Mouse (Mus musculus): ENCODE results near the gene Cep112. TPM values are rescaled to one million over a fixed set of nuclear protein-coding genes. Genes with fewer than 3 reads are reported as not detected.

The Cep112 gene
- total RNA-seq (2014; rRNA removed) = 2.9 and 10.7 TPM in 2 replicates
- polyA plus RNA-seq (2015; fragmentation: Nextera tagmentation; extraction: Ambion mirVana) = 8.3 and 11.2 TPM in 2 replicates

DNA sequence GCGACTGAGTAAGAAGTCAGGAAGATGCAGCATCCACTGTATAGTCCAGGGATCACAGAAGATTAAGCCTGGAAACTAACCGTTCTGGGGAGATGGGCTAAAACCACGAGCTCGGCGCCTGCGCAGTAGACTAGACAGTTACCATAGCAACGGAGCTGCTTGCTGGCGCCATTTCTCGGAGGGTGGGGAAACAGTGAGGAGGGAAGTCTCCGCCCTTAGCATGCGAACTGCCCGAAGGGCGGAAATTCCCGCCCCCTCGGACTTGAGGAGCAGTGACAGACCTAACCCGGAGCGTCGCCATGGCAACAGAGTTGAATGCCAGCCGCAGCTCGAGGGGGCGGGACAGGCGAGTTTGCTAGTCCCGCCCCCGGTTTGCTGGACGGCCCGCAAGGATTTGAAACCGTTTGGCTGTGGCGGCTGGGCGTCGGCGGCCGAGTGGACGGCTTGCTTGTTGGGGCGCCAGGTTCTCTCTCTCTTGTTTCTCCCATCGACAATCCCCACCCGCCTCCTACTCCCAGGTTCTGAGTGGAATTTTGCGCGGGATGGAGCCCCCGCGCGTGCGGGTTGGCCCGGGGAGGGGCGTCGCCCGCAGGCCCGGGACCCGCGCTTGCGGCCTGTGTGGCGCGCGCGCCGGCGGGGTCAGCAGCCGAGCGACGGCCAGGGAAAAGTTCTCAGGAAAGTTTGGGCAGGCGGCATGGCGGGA lies at the start of gene Cep112:
TSS of gene Cep112 (plus strand) at position 304 of the 703 bp plus-strand sequence.
- peak within 1 kb of the TSS; percentile 71 for H3K4me3 ChIP-seq (ENCODE audit: low read length)
- TF ChIP-seq CTCF (IDR thresholded peaks at IDR 0.05; ENCODE audit: low read depth) = no peak
- peak within 1 kb of the TSS; percentile 78 for H3K4me2 ChIP-seq (ENCODE audit: low read depth, low read length)
- H3K9ac ChIP-seq (replicated peaks; ENCODE audit: low read length) = peak within 1 kb of the TSS; percentile 61
- no peaks in the 10 kb centered on the region for H3K36me3 ChIP-seq (ENCODE audit: insufficient read depth, low read length)
- DNase-seq (ENCODE audit: low spot score) (peak; percentile 100), ATAC-seq (peak; percentile 98)
- H3K27ac ChIP-seq = peak within 1 kb of the TSS; percentile 49
- WGBS = 2% methylated on average over 61 of the region's 61 CpGs
- no peaks in the 10 kb centered on the region for H3K9me3 ChIP-seq (ENCODE audit: low read length)
- no peaks in the 10 kb centered on the region for H3K27me3 ChIP-seq (ENCODE audit: insufficient read depth, low read length)
- 0 out of 2 replicates have a peak, but pooled peaks cover 6% of the 10 kb centered on the region for H3K4me1 ChIP-seq (ENCODE audit: insufficient read depth, low read length)

DNA sequence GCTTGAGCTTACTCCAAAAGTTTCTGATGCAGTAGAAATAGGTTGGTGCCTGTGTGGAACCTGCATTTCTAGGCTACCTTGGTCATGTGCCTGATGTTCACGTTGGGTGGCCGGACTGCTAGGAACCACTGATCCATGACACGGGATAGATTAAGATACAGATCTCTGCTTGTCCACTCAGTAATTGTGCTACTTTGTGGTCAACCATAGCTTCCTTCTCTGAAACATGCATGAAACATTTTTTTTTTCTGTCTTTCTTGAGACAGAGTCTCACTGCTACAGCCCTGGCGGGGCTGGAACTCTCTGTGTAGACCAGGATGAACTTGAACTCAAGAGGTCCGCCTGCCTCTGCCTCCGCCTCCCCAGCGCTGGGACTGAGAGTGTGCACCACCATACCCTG lies 48.2 kb upstream of the Cep112 start:
- no peak for DNase-seq (ENCODE audit: low spot score)
- no peak overlapping the region for H3K4me2 ChIP-seq (ENCODE audit: low read depth, low read length)
- H3K9ac ChIP-seq (replicated peaks; ENCODE audit: low read length) = no peak overlapping the region
- H3K9me3 ChIP-seq (ENCODE audit: low read length) = no peaks in the 10 kb centered on the region
- WGBS = 95% methylated on average over 7 of the region's 7 CpGs
- no peak overlapping the region for H3K27ac ChIP-seq
- no peak for ATAC-seq
- H3K27me3 ChIP-seq (ENCODE audit: insufficient read depth, low read length) = no peaks in the 10 kb centered on the region
- no peaks in the 10 kb centered on the region for H3K4me1 ChIP-seq (ENCODE audit: insufficient read depth, low read length)
- H3K36me3 ChIP-seq (ENCODE audit: insufficient read depth, low read length) = no peaks in the 10 kb centered on the region
- no peak for TF ChIP-seq CTCF (IDR thresholded peaks at IDR 0.05; ENCODE audit: low read depth)
- H3K4me3 ChIP-seq (ENCODE audit: low read length) = no peak overlapping the region

DNA sequence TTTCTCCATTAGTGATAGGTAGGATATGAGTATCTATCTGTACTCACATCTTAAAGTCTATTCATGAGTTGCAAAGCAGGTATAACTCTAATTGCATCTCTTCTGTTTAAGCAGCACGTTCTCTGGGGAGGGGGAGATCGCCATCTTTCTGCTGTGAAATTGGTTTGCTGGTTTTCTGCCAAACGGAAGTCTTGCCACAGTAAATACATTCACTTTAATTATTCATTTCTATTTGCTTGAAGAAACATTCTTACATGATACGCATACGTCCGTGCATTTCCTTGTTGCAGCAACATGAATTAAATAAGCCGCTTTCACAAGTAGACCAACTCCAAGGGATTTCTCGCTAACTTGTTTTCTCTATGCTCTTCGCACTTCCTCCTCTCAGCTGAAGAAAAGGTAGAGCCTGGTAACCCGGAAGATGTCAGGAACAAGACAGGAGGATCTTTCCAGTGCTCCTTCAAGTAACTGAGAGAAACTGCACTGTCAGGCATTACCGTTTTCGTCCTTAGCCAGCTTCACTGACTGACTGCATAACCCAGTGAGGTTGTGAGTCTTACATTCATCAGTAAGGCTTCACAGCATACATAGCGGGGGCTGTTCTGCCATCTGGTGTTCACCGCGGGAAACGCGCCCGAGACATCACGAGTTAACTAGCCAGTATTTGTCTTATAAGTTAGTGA lies 47.2 kb upstream of the Cep112 start:
- Histone ChIP-seq H3K27ac (no peak overlapping the region), H3K4me3 (ENCODE audit: low read length) (no peak overlapping the region), H3K9me3 (ENCODE audit: low read length) (no peaks in the 10 kb centered on the region), H3K36me3 (ENCODE audit: insufficient read depth, low read length) (no peaks in the 10 kb centered on the region), H3K4me2 (ENCODE audit: low read depth, low read length) (peak overlapping the region; percentile 30), H3K27me3 (ENCODE audit: insufficient read depth, low read length) (no peaks in the 10 kb centered on the region), H3K9ac (replicated peaks; ENCODE audit: low read length) (no peak overlapping the region), H3K4me1 (ENCODE audit: insufficient read depth, low read length) (no peaks in the 10 kb centered on the region)
- TF ChIP-seq CTCF (IDR thresholded peaks at IDR 0.05; ENCODE audit: low read depth) = peak; percentile 97
- ATAC-seq = peak; percentile 86
- DNase-seq (ENCODE audit: low spot score) = peak; percentile 92
- 25% methylated on average over 19 of the region's 19 CpGs for WGBS

DNA sequence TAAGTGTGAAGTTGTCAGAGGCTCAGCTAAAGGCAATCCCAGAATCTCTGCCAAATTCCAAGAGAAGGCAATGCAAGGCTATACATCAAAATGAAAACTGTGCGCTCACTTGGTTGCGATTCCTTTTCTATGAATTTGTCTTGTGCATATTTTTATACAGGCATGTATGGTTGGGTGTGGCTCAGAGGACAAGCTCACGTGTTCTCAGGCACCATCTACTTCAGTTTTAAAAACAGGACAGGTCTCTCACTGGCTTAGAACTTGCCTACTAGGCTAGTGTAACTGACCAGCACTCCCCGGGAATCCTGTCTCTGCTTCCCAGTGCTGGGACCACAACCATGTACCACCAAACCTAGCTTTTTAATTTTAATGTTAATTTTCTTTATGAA lies 46.6 kb upstream of the Cep112 start:
- no peak for TF ChIP-seq CTCF (IDR thresholded peaks at IDR 0.05; ENCODE audit: low read depth)
- Histone ChIP-seq H3K4me1 (ENCODE audit: insufficient read depth, low read length) (no peaks in the 10 kb centered on the region), H3K4me3 (ENCODE audit: low read length) (no peak overlapping the region), H3K9me3 (ENCODE audit: low read length) (no peaks in the 10 kb centered on the region), H3K27me3 (ENCODE audit: insufficient read depth, low read length) (no peaks in the 10 kb centered on the region), H3K27ac (no peak overlapping the region), H3K9ac (replicated peaks; ENCODE audit: low read length) (no peak overlapping the region), H3K4me2 (ENCODE audit: low read depth, low read length) (no peak overlapping the region), H3K36me3 (ENCODE audit: insufficient read depth, low read length) (no peaks in the 10 kb centered on the region)
- WGBS = 80% methylated on average over 4 of the region's 4 CpGs
- ATAC-seq = no peak
- no peak for DNase-seq (ENCODE audit: low spot score)

DNA sequence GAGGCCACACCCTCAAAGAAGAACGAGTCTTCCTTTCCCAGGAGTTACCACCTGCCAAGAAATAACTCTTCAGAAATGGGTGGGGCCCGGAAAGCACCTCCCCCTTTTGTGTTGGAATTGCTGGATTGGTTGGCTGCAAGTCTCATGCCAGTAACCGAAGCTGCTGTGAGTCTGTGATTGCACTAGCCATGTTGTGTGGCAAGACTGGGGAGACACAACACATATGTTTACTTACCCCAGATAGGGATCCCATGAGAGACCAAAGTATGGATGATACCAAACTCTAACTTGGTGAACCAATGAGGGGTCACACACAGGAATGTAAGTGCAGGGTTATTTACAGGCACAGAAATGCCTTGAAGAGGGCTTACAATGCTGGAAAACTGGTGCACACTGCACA lies 42.3 kb upstream of the Cep112 start:
- no peak overlapping the region for H3K4me2 ChIP-seq (ENCODE audit: low read depth, low read length)
- no peak overlapping the region for H3K9ac ChIP-seq (replicated peaks; ENCODE audit: low read length)
- no peaks in the 10 kb centered on the region for H3K27me3 ChIP-seq (ENCODE audit: insufficient read depth, low read length)
- no peak overlapping the region for H3K4me3 ChIP-seq (ENCODE audit: low read length)
- ATAC-seq = no peak
- no peak for DNase-seq (ENCODE audit: low spot score)
- WGBS = 81% methylated on average over 3 of the region's 3 CpGs
- H3K4me1 ChIP-seq (ENCODE audit: insufficient read depth, low read length) = no peaks in the 10 kb centered on the region
- H3K9me3 ChIP-seq (ENCODE audit: low read length) = no peaks in the 10 kb centered on the region
- no peaks in the 10 kb centered on the region for H3K36me3 ChIP-seq (ENCODE audit: insufficient read depth, low read length)
- no peak overlapping the region for H3K27ac ChIP-seq
- no peak for TF ChIP-seq CTCF (IDR thresholded peaks at IDR 0.05; ENCODE audit: low read depth)

DNA sequence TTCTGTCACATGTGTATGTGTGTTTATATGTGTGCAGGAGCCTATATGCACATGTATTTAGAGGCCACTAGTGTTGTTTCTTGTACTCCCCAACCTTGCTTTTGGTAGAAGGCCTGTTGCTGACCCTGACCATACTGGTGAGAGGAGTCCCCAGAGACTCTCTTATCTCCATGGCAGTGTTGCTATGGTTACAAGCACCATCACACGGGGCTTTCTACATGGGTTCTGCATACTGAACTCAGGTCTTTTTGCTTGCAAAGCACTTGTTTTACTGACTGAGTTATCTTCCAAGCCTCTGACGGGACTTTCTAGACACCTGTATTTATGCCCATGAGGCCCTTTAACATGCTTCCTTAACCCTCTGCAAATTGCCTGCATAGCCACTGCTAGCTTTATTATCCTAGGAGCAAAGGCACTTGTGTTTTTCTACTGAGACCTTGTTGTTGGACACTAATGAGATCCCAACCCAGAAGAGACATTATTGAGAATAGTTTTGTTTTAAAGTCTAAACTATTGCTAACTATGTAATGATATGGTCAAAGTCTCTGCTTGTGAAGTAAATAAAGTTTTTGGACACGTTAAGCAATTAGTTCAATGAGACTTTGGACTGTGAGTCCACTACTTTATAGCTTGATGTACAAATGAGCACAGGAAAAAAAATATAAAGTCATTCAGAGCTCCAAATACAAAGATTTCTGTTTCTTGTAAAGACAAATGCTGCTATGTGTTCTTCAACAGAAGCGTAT lies 39.9 kb upstream of the Cep112 start:
- H3K9ac ChIP-seq (replicated peaks; ENCODE audit: low read length) = no peak overlapping the region
- no peak overlapping the region for H3K4me2 ChIP-seq (ENCODE audit: low read depth, low read length)
- no peaks in the 10 kb centered on the region for H3K36me3 ChIP-seq (ENCODE audit: insufficient read depth, low read length)
- ATAC-seq (no peak), DNase-seq (ENCODE audit: low spot score) (peak; percentile 36)
- no peak overlapping the region for H3K27ac ChIP-seq
- no peaks in the 10 kb centered on the region for H3K9me3 ChIP-seq (ENCODE audit: low read length)
- no peaks in the 10 kb centered on the region for H3K4me1 ChIP-seq (ENCODE audit: insufficient read depth, low read length)
- no peak overlapping the region for H3K4me3 ChIP-seq (ENCODE audit: low read length)
- H3K27me3 ChIP-seq (ENCODE audit: insufficient read depth, low read length) = no peaks in the 10 kb centered on the region
- no peak for TF ChIP-seq CTCF (IDR thresholded peaks at IDR 0.05; ENCODE audit: low read depth)
- 56% methylated on average over 4 of the region's 4 CpGs for WGBS

All from hindbrain, postnatal 0 days (tissue).